Mouse (Mus musculus) forebrain, embryonic 13.5 days (tissue): ENCODE data around the gene Sf1. TPM values are rescaled to one million over a fixed set of nuclear protein-coding genes. Genes with fewer than 3 reads are reported as not detected.

Experiments used
- ATAC-seq: fragments of 200-750 bp; cut with Nextera tagmentation; 2 replicates; pipeline ENCODE4 v1.8.0; 2017
- H3K27ac ChIP-seq: fragments of 300-500 bp; sonication (generic); 2 replicates; pipeline ENCODE4 v1.5.1; 2015; ENCODE audit warnings: inconsistent platforms, mild to moderate bottlenecking, moderate library complexity
- H3K27me3 ChIP-seq: fragments of 300-500 bp; sonication (generic); 2 replicates; pipeline ENCODE4 v1.6.1; 2015; ENCODE audit warnings: mild to moderate bottlenecking, inconsistent platforms
- H3K36me3 ChIP-seq: fragments of 300-500 bp; sonication (generic); 2 replicates; pipeline ENCODE4 v1.6.1; 2015; ENCODE audit warnings: mild to moderate bottlenecking, inconsistent platforms; ENCODE audit not compliant: poor library complexity, severe bottlenecking
- H3K4me1 ChIP-seq: fragments of 300-500 bp; sonication (generic); 2 replicates; pipeline ENCODE4 v1.6.1; 2015; ENCODE audit warnings: inconsistent platforms
- H3K4me2 ChIP-seq: fragments of 300-500 bp; sonication (generic); 2 replicates; pipeline ENCODE4 v1.6.1; 2015; ENCODE audit warnings: inconsistent platforms, mild to moderate bottlenecking, moderate library complexity
- H3K4me3 ChIP-seq: fragments of 300-500 bp; sonication (generic); 2 replicates; pipeline ENCODE4 v1.5.1; 2015; ENCODE audit warnings: mild to moderate bottlenecking, inconsistent platforms
- H3K9ac ChIP-seq: fragments of 300-500 bp; sonication (generic); 2 replicates; pipeline ENCODE4 v1.6.1; 2015; ENCODE audit warnings: mild to moderate bottlenecking, inconsistent platforms
- H3K9me3 ChIP-seq: fragments of 300-500 bp; sonication (generic); replicated peaks from 2 replicates; pipeline ENCODE4 v1.6.1; 2016; ENCODE audit warnings: inconsistent platforms
- WGBS: fragments of 180-500 bp; shearing (Covaris S2); methylation state at CpG from one replicate; pipeline ENCODE4 v1.1.7; 2015; 5-methylcytosine and 5-hydroxymethylcytosine counted together
- polyA plus RNA-seq: library from polyadenylated mRNA; unstranded; fragments of >200 nt; fragmentation: Nextera tagmentation; extraction: Ambion mirVana; gene quantifications from 2 replicates; pipeline ENCODE4 v1.2.1, GENCODE M21; 2015

Sf1 gene
- polyA plus RNA-seq, 1 experiment from 2014 or later: 134 TPM

DNA sequence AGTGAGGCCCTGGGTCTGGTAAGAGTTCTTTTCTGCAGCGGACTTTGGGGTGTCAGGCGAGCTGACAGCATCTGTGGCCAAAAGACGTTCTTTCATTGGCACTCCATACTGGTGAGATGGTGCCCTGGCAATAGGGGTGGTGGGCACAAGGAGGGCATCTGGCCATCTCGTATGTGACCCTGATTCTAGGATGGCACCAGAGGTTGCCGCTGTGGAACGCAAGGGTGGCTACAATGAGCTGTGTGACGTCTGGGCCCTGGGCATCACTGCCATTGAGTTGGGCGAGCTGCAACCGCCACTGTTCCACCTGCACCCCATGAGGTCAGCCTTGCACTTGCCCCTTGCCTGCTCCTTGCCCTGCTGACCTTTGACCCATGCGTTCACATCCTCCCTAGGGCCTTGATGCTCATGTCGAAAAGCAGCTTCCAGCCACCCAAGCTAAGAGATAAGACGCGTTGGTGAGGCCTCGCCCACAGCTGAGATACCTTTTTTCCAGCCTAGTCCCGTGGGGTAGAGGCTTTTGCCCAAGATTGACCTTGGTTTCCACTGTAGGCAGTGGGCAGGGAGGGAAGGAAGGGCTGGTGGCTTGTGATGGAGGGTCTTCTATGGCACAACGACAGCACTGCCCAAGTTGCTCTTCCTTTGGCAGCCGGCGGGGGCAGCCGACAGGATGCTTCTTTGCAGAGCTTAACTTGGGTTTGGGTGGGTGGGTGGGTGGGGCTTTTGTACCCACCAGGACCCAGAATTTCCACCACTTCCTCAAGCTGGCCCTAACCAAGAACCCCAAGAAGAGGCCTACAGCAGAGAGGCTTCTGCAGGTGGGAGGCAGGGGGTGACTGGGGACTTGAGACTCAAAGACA lies 20.2 kb upstream of the Sf1 start:
- H3K27me3 ChIP-seq: no peaks in the 10 kb centered on the region
- H3K9me3 ChIP-seq: no peaks in the 10 kb centered on the region
- peaks cover 73% of the 10 kb centered on the region for H3K36me3 ChIP-seq
- no peak overlapping the region for H3K9ac ChIP-seq
- no peak overlapping the region for H3K27ac ChIP-seq
- H3K4me2 ChIP-seq: no peak overlapping the region
- no peak overlapping the region for H3K4me3 ChIP-seq
- ATAC-seq: no peak
- H3K4me1 ChIP-seq: peaks cover 17% of the 10 kb centered on the region
- WGBS: 87% methylated on average over 19 of the region's 19 CpGs

DNA sequence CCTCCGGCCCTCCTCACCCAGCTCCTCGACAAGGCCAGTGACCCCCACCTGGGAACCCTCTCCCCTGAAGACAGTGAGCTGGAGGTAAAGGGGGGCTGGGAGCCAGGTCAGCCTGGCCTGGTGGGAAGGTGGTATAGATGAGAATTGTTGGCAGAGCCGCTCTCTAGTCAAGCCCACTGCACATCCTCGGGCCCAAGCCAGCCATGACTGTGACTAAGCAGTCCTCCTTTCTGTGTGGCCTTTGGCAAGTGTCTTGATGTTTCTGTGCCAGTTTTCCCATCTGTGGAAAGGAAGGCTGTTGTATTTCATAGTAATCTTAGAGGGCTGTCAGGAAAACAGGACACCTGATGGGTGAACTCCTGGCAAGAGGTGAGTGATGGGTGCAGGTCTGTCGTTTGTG lies 19.5 kb upstream of the Sf1 start:
- peaks cover 17% of the 10 kb centered on the region for H3K4me1 ChIP-seq
- H3K4me3 ChIP-seq: no peak overlapping the region
- H3K9me3 ChIP-seq: no peaks in the 10 kb centered on the region
- H3K27me3 ChIP-seq: no peaks in the 10 kb centered on the region
- no peak overlapping the region for H3K4me2 ChIP-seq
- H3K36me3 ChIP-seq: peaks cover 72% of the 10 kb centered on the region
- WGBS: 92% methylated on average over 5 of the region's 5 CpGs
- no peak overlapping the region for H3K9ac ChIP-seq
- ATAC-seq: no peak
- no peak overlapping the region for H3K27ac ChIP-seq

DNA sequence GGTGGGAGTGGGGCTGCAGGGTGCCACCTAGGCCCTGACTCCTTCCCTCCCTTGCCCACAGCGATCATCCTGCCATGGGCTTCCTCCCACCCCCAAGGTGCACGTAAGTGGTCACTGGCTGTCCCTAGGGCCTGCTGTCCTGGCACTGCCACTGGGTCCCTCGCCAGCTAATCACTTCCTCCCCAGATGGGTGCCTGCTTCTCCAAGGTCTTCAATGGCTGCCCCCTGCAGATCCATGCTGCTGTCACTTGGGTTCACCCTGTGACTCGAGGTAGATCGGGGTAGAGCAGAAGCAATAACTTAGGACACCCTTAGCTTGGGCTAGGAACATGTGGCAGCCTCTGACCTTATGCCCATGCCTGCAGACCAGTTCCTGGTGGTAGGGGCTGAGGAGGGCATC lies 17.5 kb upstream of the Sf1 start:
- ATAC-seq: no peak
- Histone ChIP-seq H3K4me1 (peaks cover 9% of the 10 kb centered on the region), H3K9ac (no peak overlapping the region), H3K27ac (no peak overlapping the region), H3K4me3 (no peak overlapping the region), H3K4me2 (no peak overlapping the region), H3K27me3 (no peaks in the 10 kb centered on the region), H3K36me3 (peaks cover 60% of the 10 kb centered on the region), H3K9me3 (no peaks in the 10 kb centered on the region)
- 95% methylated on average over 5 of the region's 5 CpGs for WGBS

DNA sequence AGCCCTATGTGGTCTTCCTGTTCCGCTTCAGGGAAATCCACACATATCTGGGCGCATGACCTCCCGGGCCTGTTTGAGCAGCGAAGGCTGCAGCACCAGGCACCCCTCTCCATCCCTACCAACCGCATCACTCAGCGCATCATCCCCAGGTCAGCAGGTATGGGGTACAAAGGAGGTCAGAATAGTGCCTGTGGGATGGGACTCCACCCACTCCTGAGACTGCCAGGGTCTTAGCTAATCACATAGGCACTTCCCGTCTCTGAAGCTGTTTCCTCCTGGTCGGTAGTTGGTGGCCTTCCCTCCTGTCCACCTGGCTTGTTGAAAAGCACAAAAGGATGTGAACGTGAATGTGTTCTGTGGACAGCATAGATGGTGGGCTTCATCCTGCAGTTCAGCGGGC lies 16.8 kb upstream of the Sf1 start:
- Histone ChIP-seq H3K36me3 (peaks cover 66% of the 10 kb centered on the region), H3K4me3 (no peak overlapping the region), H3K9me3 (no peaks in the 10 kb centered on the region), H3K27me3 (no peaks in the 10 kb centered on the region), H3K27ac (no peak overlapping the region), H3K4me1 (peaks cover 3% of the 10 kb centered on the region; the same call in 1 of the 2 replicates), H3K4me2 (no peak overlapping the region), H3K9ac (no peak overlapping the region)
- 92% methylated on average over 10 of the region's 10 CpGs for WGBS
- no peak for ATAC-seq

DNA sequence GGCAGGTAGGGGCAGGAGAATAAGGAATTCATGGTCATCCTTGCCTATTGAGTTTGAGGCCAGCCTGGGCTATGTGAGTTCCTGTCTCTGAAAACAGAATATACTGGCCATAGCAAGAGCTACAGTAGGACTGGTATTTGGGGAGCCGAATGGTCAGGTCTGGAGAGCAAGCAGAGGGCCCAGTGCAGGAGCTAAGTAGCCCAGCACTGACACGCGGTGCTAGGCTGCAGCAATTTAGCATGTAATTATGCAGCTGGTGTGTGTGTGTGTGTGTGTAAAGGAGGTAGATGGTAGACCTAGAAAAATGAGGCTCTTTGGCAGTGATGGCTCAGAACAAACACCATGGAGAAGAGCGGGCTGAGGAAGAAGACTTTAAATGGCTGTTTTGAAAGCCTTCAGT lies 15.9 kb upstream of the Sf1 start:
- no peaks in the 10 kb centered on the region; the same call in 1 of the 2 replicates for H3K4me1 ChIP-seq
- no peaks in the 10 kb centered on the region for H3K9me3 ChIP-seq
- H3K4me2 ChIP-seq: no peak overlapping the region
- H3K36me3 ChIP-seq: peaks cover 68% of the 10 kb centered on the region
- ATAC-seq: no peak
- H3K27ac ChIP-seq: no peak overlapping the region
- WGBS: 95% methylated on average over 4 of the region's 4 CpGs
- H3K4me3 ChIP-seq: no peak overlapping the region
- no peaks in the 10 kb centered on the region for H3K27me3 ChIP-seq
- H3K9ac ChIP-seq: no peak overlapping the region

DNA sequence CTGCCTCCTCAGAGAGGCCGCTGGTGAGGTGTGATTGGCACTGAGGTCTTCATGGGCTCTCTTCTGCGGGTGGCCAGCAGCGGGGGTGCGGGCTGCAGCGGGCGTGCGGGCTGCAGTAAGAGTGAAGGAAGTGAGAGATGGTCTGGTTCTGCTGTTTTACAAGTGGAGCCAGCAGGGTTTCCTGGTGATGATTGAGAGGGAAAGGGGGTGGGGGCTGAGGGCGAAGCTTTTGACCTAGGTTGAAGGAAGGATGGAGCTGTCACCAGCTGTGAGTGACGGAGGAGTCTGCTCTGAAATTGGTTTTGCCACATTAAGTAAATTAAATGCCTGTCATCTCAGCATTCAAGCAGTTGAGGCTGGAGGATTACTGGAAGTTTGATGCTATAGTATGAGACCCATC lies 14.8 kb upstream of the Sf1 start:
- Histone ChIP-seq H3K4me1 (no peaks in the 10 kb centered on the region; the same call in 1 of the 2 replicates), H3K27me3 (no peaks in the 10 kb centered on the region), H3K4me3 (no peak overlapping the region), H3K4me2 (no peak overlapping the region), H3K27ac (peak overlapping the region; percentile 21; the same call in 1 of the 2 replicates), H3K9ac (no peak overlapping the region), H3K9me3 (no peaks in the 10 kb centered on the region), H3K36me3 (peaks cover 72% of the 10 kb centered on the region)
- ATAC-seq: no peak
- WGBS: 84% methylated on average over 9 of the region's 9 CpGs

DNA sequence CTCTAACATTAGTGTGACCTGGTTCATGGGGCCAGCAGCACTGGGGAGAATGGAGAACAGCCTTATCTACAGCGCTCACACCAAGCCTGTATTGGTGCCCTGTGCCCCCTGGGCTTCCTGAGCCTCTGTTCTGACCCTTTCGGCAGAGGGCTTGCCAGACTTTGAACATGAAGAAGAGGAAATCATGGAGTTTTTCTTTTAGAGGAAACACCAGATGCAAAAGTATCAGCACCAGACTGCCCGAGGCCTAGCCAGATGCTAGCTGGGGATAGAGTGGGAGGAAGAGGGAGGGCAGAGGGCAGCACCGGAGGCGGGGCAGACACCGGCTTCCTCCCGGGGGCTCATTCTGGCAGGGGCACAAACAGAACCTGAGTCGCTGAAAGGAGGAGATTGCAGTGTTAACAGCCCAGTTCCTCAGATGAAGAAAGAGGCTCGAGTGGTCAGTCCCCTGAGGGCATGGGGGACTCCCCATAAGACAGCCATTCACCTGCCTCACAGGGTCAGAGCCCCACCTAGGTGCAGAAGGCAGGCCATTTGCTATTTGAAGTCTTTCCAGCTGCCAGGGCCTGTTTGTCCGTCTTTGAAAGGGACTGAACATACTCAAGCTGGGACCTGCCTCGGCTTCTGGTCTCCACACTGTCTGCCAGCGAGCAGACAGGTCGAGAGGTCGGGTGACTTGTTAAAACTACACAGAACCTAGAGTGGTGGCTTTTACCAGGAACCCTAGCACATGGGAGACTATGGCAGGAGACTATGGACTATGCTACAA lies 14.1 kb upstream of the Sf1 start:
- no peak overlapping the region for H3K9ac ChIP-seq
- no peaks in the 10 kb centered on the region for H3K9me3 ChIP-seq
- H3K27me3 ChIP-seq: no peaks in the 10 kb centered on the region
- ATAC-seq: no peak
- no peak overlapping the region for H3K4me3 ChIP-seq
- no peak overlapping the region for H3K4me2 ChIP-seq
- WGBS: 58% methylated on average over 14 of the region's 14 CpGs
- peaks cover 72% of the 10 kb centered on the region for H3K36me3 ChIP-seq
- no peaks in the 10 kb centered on the region; the same call in 1 of the 2 replicates for H3K4me1 ChIP-seq
- H3K27ac ChIP-seq: no peak overlapping the region

DNA sequence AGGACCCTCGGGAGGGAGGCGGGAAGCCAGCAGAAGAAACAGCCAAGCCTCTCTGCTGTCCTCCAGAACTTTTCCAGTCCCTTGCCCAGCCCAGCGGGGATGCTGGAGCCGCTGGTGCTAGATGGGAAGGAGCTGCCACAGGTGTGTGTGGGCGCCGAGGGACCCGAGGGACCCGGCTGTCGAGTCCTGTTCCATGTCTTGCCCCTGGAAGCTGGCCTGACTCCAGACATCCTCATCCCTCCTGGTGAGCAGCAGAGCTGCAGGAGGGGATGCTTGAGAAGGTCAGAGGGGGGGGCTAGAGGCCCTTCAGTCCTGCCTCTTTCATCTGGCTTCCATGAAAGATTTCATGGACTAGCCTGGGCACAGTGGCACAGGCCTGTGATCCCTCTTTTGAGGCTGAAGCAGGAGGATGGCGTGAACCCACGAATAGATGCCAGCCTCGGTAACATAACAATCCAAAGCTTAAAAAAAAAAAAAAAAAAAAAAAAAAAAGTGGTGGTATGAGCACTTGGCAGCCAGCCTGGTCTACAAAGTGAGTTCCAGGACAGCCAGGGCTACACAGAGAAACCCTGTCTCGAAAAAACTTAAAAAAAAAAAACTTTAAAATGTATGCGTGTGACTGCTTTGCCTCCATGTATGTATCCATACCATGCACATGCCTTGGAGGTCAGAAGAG lies 11.9 kb upstream of the Sf1 start:
- Histone ChIP-seq H3K9ac (no peak overlapping the region), H3K9me3 (no peaks in the 10 kb centered on the region), H3K4me2 (no peak overlapping the region), H3K27ac (no peak overlapping the region), H3K4me3 (no peak overlapping the region), H3K36me3 (peaks cover 52% of the 10 kb centered on the region), H3K27me3 (no peaks in the 10 kb centered on the region), H3K4me1 (no peaks in the 10 kb centered on the region; the same call in 1 of the 2 replicates)
- ATAC-seq: no peak
- 71% methylated on average over 14 of the region's 14 CpGs for WGBS

DNA sequence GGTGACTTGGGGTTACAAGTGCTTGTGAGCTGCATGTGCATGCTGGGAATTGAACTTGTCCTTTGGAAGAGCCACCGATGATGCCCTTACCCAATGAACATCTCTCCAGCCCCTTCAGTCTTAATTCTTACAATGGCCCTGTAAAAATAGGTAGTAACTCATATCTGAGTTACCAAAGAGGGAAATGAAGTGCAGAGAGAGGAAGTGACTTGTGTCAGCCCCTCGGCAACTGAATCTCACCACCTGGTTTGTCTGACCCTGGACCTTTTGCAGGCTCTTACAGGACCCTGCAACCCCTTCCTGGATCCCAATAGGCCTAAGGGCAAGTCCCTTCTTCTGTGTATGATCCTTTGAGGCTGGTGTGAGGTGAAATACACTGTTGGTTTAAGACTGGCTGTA lies 11.4 kb upstream of the Sf1 start:
- Histone ChIP-seq H3K4me1 (no peaks in the 10 kb centered on the region; the same call in 1 of the 2 replicates), H3K9me3 (no peaks in the 10 kb centered on the region), H3K4me3 (no peak overlapping the region), H3K27ac (no peak overlapping the region), H3K9ac (no peak overlapping the region), H3K27me3 (no peaks in the 10 kb centered on the region), H3K36me3 (peaks cover 47% of the 10 kb centered on the region), H3K4me2 (no peak overlapping the region)
- ATAC-seq: no peak
- WGBS: 91% methylated on average over 2 of the region's 2 CpGs

DNA sequence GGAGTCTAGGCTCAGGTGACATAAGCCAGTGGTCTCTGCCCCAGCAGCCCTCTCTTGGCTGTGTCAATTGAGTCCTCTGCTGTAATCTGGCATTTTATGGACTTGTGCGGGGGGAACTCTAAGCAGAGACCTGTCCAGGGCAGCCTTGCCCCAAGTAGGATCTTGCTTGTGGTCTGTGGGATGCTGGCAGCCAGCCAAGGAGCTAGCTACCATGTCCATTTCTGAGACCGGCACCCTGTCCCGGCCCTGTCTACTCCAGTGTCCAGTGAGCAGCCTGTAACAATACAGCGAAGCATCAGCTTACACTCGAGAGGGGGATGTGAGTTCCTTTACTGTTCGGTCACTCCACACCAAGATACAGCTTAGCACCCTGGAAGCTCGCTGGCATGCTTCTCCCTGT lies 9.5 kb upstream of the Sf1 start:
- Histone ChIP-seq H3K27ac (no peak overlapping the region), H3K4me2 (no peak overlapping the region), H3K9ac (no peak overlapping the region), H3K36me3 (peaks cover 30% of the 10 kb centered on the region), H3K4me1 (no peaks in the 10 kb centered on the region; the same call in 1 of the 2 replicates), H3K9me3 (no peaks in the 10 kb centered on the region), H3K27me3 (no peaks in the 10 kb centered on the region), H3K4me3 (no peak overlapping the region)
- WGBS: 88% methylated on average over 7 of the region's 7 CpGs
- no peak for ATAC-seq

DNA sequence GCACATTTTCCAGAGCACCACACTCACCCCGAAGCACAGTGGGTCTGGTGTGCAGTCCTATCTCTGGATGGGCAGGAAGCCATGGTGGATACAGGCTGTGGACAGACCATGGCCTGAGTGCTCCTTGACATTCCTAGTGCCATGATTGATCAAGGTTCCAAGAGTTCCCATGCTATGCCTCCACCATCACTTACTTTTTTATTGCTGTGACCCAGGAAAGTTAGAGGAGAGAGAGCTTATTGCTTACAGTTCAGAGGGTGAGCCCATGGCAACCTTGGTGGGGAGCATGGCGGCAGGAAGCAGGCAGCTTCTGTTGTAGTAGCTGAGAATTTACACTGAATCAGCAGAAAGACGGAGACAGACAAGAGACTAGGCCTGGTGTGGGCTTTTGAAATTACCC lies 2.2 kb upstream of the Sf1 start:
- Histone ChIP-seq H3K4me3 (no peak overlapping the region), H3K9ac (no peak overlapping the region), H3K27me3 (no peaks in the 10 kb centered on the region), H3K9me3 (no peaks in the 10 kb centered on the region), H3K36me3 (peaks cover 17% of the 10 kb centered on the region), H3K4me2 (no peak overlapping the region), H3K4me1 (peaks cover 25% of the 10 kb centered on the region), H3K27ac (no peak overlapping the region)
- ATAC-seq: no peak
- 95% methylated on average over 3 of the region's 3 CpGs for WGBS

DNA sequence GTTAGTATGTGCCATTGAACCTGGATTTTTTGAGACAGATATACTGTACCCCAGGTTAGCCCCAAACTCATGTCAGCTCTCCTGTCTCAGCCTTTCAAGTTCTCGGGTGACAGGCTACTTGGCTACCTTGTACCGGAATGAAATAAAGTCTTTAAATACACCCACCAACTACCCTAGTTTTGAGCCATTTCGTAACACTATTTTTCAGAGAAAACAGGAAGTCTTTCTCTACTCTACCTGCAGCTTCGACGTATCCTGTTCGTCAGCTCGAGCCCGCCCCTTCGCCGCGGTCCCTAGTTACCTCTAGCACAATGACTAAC lies 439 bp upstream of the Sf1 start:
- Histone ChIP-seq H3K27me3 (no peaks in the 10 kb centered on the region), H3K36me3 (peaks cover 34% of the 10 kb centered on the region), H3K4me3 (peak overlapping the region; percentile 98), H3K9me3 (no peaks in the 10 kb centered on the region), H3K27ac (peak overlapping the region; percentile 99), H3K4me2 (peak overlapping the region; percentile 93), H3K9ac (peak overlapping the region; percentile 99), H3K4me1 (peaks cover 38% of the 10 kb centered on the region)
- ATAC-seq: no peak
- under 1% methylated on average over 11 of the region's 11 CpGs for WGBS
